Mouse (Mus musculus) ES-Bruce4 (cell line): ENCODE results near the gene Mcoln2.

Experiments used
- CTCF ChIP-seq: IDR thresholded peaks from one replicate; pipeline ENCODE4 v1.8.1; 2011; ENCODE audit warnings: low read depth, low read length
- POLR2A ChIP-seq: IDR thresholded peaks from one replicate; pipeline ENCODE4 v1.8.1; 2011; ENCODE audit warnings: low read length; ENCODE audit not compliant: insufficient read depth

DNA sequence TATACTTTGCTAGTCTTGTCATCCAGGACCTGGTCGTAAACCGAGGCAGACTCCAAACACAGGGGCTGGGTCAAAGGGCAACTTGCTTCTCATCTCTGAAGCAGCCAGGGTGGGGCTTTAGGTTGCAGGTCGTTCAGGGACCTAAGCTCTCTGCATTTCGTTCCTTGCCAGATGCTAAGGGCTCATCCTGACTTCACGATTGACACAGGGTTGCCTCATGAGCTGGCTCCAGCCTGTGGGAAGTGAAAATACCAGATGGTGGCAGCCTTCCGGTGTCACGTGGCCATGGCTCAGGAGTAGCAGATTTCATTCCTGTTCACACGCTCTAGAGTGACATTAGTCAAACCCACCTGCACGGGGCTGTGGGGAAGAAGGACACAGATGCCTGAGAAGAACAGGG, 14.8 kb upstream of the Mcoln2 start:
- TF ChIP-seq CTCF (no peak), POLR2A (no peak)
